ENCODE assay signal across 8 mouse cellular contexts in genomic region chr5:114772456-114773203, GRCm38 (mm10). TPM values are rescaled to one million over a fixed set of nuclear protein-coding genes. Genes with fewer than 3 reads are reported as not detected.
DNase-seq lines count a peak whose midpoint lies in the region; ATAC-seq lines count a peak whose summit lies in the region.

No protein-coding gene starts in this region.

- ATAC-seq in embryonic facial prominence, embryonic 11.5 days (replicated peaks; ENCODE audit: insufficient number of reproducible peaks, low FRiP score, low TSS enrichment, low read depth): peak; percentile 68
- ATAC-seq in heart, embryonic 13.5 days (ENCODE audit: extremely low read depth, insufficient number of reproducible peaks, low FRiP score, low TSS enrichment): peak; percentile 39
- no peak for ATAC-seq in monocyte, adult 5-6 weeks (replicated peaks; ENCODE audit: insufficient number of reproducible peaks, low FRiP score, low TSS enrichment, poor library complexity, severe bottlenecking)

- H3K36me3 ChIP-seq in embryonic facial prominence, embryonic 11.5 days (replicated peaks; ENCODE audit: control insufficient read depth, insufficient read depth, low read depth, low read length): no peaks in the 10 kb centered on the region
- 0 out of 2 replicates have a peak, but pooled peaks cover 3% of the 10 kb centered on the region for H3K36me3 ChIP-seq in heart, embryonic 13.5 days
- H3K36me3 ChIP-seq in macrophage (ENCODE audit: inconsistent target): no peaks in the 10 kb centered on the region

- peaks cover 77% of the 10 kb centered on the region for H3K79me2 ChIP-seq in macrophage (ENCODE audit: inconsistent target)

- no peak overlapping the region for H3K27ac ChIP-seq in embryonic facial prominence, embryonic 11.5 days (replicated peaks; ENCODE audit: low read depth, low read length)
- peak overlapping the region; percentile 91 for H3K27ac ChIP-seq in heart, embryonic 13.5 days (replicated peaks)
- H3K27ac ChIP-seq in macrophage: peak overlapping the region; percentile 62

- H3K27me3 ChIP-seq in embryonic facial prominence, embryonic 11.5 days (ENCODE audit: control insufficient read depth, insufficient read depth, low read length): no peaks in the 10 kb centered on the region
- no peaks in the 10 kb centered on the region for H3K27me3 ChIP-seq in heart, embryonic 13.5 days (replicated peaks)

- H3K4me3 ChIP-seq in embryonic facial prominence, embryonic 11.5 days (ENCODE audit: low read depth, low read length): peak overlapping the region; percentile 90
- peak overlapping the region; percentile 90 for H3K4me3 ChIP-seq in heart, embryonic 13.5 days
- H3K4me3 ChIP-seq in macrophage (ENCODE audit: inconsistent target): peak overlapping the region; percentile 58

- DNase-seq in 416B (ENCODE audit: low read depth) (peak; percentile 46), R1 (ENCODE audit: low read depth, low spot score) (peak; percentile 30)
- DNase-seq in embryonic facial prominence, embryonic 11.5 days (ENCODE audit: low spot score): peak; percentile 45
- DNase-seq in kidney, postnatal 10 days: peak; percentile 77
- peak; percentile 72 to 88 for DNase-seq in spleen, postnatal 4 days (ENCODE audit: low spot score in 2 of 2)

- peak overlapping the region; percentile 81 for H3K9ac ChIP-seq in embryonic facial prominence, embryonic 11.5 days (replicated peaks; ENCODE audit: low read length)
- H3K9ac ChIP-seq in heart, embryonic 13.5 days: peak overlapping the region; percentile 99

- peak overlapping the region; percentile 82 for H3K4me2 ChIP-seq in embryonic facial prominence, embryonic 11.5 days (ENCODE audit: low read depth, low read length)
- H3K4me2 ChIP-seq in heart, embryonic 13.5 days: peak overlapping the region; percentile 94

- no peaks in the 10 kb centered on the region for H3K4me1 ChIP-seq in embryonic facial prominence, embryonic 11.5 days (ENCODE audit: control insufficient read depth, insufficient read depth, low read length)
- H3K4me1 ChIP-seq in heart, embryonic 13.5 days: peaks cover 28% of the 10 kb centered on the region

- no peaks in the 10 kb centered on the region for H3K9me3 ChIP-seq in embryonic facial prominence, embryonic 11.5 days (replicated peaks; ENCODE audit: control insufficient read depth, low read length)
- H3K9me3 ChIP-seq in heart, embryonic 13.5 days: no peaks in the 10 kb centered on the region

- 1% methylated on average over 37 of the region's 57 CpGs for WGBS in embryonic facial prominence, embryonic 11.5 days
- WGBS in heart, embryonic 13.5 days: under 1% methylated on average over 39 of the region's 57 CpGs
- 2% methylated on average over 51 of the region's 57 CpGs for WGBS in macrophage (ENCODE audit: missing documents)

RNA-seq across cellular contexts. Expression of gene Ankrd13a, which starts 1.8 kb away (rescaled TPM):
- polyA plus RNA-seq in embryonic facial prominence, embryonic 11.5 days (2014; fragmentation: Nextera tagmentation; extraction: Ambion mirVana): 58.3 and 60.4 TPM in 2 replicates
- polyA plus RNA-seq in heart, embryonic 13.5 days (2015; fragmentation: Nextera tagmentation; extraction: Ambion mirVana): 28.5 and 29.3 TPM in 2 replicates
- total RNA-seq in macrophage (2018; cell fraction: chromatin; rRNA removed): 100 to 1,000 TPM in 7 of 26 experiments, 10 to 100 TPM in 19; 49.4 to 172 (median 90.9) TPM
- total RNA-seq in macrophage (2018; cell fraction: cytosol; rRNA removed): 100 to 1,000 TPM; 151 to 275 (median 203) TPM
- total RNA-seq in macrophage (2018; cell fraction: nucleus; rRNA removed): 100 to 1,000 TPM in 24 of 26 experiments, 10 to 100 TPM in 2; 77.1 to 174 (median 135) TPM
- polyA plus RNA-seq in macrophage (2018): 144 to 222 TPM (median 173 TPM) in 3 replicates
- total RNA-seq in monocyte, adult 5-6 weeks (2017): 185 to 246 TPM (median 193 TPM) in 3 replicates

RNA-seq across cellular contexts. Expression of gene Git2, which starts 2.7 kb away (rescaled TPM):
- 33.9 and 37.7 TPM in 2 replicates for polyA plus RNA-seq in embryonic facial prominence, embryonic 11.5 days (2014; fragmentation: Nextera tagmentation; extraction: Ambion mirVana)
- polyA plus RNA-seq in heart, embryonic 13.5 days (2015; fragmentation: Nextera tagmentation; extraction: Ambion mirVana): 28.1 and 30.3 TPM in 2 replicates
- 100 to 1,000 TPM; 222 to 774 (median 306) TPM for total RNA-seq in macrophage (2018; cell fraction: chromatin; rRNA removed)
- 10 to 100 TPM; 32.2 to 69.3 (median 50.8) TPM for total RNA-seq in macrophage (2018; cell fraction: cytosol; rRNA removed)
- 100 to 1,000 TPM in 21 of 26 experiments, 10 to 100 TPM in 5; 77.4 to 330 (median 164) TPM for total RNA-seq in macrophage (2018; cell fraction: nucleus; rRNA removed)
- polyA plus RNA-seq in macrophage (2018): 37.1 to 50.3 TPM (median 46.2 TPM) in 3 replicates
- 118 to 169 TPM (median 121 TPM) in 3 replicates for total RNA-seq in monocyte, adult 5-6 weeks (2017)

RNA-seq across cellular contexts. Expression of gene 1500011B03Rik, which starts 50.6 kb away (rescaled TPM):
- polyA plus RNA-seq in embryonic facial prominence, embryonic 11.5 days (2014; fragmentation: Nextera tagmentation; extraction: Ambion mirVana): 115 and 121 TPM in 2 replicates
- polyA plus RNA-seq in heart, embryonic 13.5 days (2015; fragmentation: Nextera tagmentation; extraction: Ambion mirVana): 53.8 and 54.5 TPM in 2 replicates
- total RNA-seq in macrophage (2018; cell fraction: chromatin; rRNA removed): 10 to 100 TPM in 10 of 26 experiments, 1 to 10 TPM in 16; 1.5 to 27.6 (median 5.4) TPM
- total RNA-seq in macrophage (2018; cell fraction: cytosol; rRNA removed): 10 to 100 TPM; 13.5 to 40.9 (median 29.4) TPM
- total RNA-seq in macrophage (2018; cell fraction: nucleus; rRNA removed): 10 to 100 TPM in 21 of 26 experiments, 1 to 10 TPM in 5; 5.8 to 46.1 (median 16.3) TPM
- 26.6 to 35.2 TPM (median 29.9 TPM) in 3 replicates for polyA plus RNA-seq in macrophage (2018)
- total RNA-seq in monocyte, adult 5-6 weeks (2017): 33.0 to 67.3 TPM (median 42.5 TPM) in 3 replicates

Comparison
In these comparisons a context has a peak if more than half of its experiments do, and no peak if none do; other contexts are left out.
1. DNase-seq: peak in every context shown above with its lines; median percentile 80 in spleen, postnatal 4 days; 77 in kidney, postnatal 10 days; 46 in 416B; 45 in embryonic facial prominence, embryonic 11.5 days; 30 in R1.